Mouse (Mus musculus) brain, embryonic 14.5 days (tissue): ENCODE data around the gene Psmb9.

Experiments
- CTCF ChIP-seq: fragments of 200-500 bp; IDR thresholded peaks from 2 replicates; pipeline ENCODE4 v1.5.1; 2012; ENCODE audit warnings: inconsistent platforms, mild to moderate bottlenecking, moderate library complexity, borderline replicate concordance; ENCODE audit not compliant: insufficient read depth, insufficient read length; ENCODE audit errors: extremely low read depth
- POLR2A ChIP-seq: fragments of 200-500 bp; IDR thresholded peaks from 2 replicates; pipeline ENCODE4 v1.6.1; 2012; ENCODE audit warnings: mild to moderate bottlenecking, inconsistent platforms, borderline replicate concordance; ENCODE audit not compliant: poor library complexity, insufficient read depth, insufficient read length, severe bottlenecking; ENCODE audit errors: extremely low read depth

DNA sequence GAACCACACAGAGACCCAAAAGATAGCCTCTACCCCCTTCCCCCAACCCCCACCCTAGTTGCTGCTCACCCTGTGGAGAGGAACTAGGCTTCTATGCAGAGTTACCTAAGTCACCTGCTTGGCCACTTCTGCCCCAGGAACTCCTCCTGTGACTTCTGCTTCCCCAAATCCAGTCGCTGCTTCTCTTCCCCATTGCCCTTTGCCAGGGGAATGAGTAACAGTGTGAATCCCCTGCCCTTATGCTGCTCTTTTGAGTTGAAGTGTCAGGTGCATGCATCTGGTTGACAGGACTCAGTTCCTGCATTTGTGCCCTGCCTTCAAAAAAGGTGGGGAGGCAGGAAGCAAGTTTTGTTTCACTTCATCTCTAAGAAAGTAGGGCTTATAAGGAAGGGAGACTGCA, 13.5 kb downstream of the Psmb9 start:
- TF ChIP-seq CTCF: no peak
- no peak for TF ChIP-seq POLR2A
